8 mouse cellular contexts compared by ENCODE assay signal in the genomic region with DNA sequence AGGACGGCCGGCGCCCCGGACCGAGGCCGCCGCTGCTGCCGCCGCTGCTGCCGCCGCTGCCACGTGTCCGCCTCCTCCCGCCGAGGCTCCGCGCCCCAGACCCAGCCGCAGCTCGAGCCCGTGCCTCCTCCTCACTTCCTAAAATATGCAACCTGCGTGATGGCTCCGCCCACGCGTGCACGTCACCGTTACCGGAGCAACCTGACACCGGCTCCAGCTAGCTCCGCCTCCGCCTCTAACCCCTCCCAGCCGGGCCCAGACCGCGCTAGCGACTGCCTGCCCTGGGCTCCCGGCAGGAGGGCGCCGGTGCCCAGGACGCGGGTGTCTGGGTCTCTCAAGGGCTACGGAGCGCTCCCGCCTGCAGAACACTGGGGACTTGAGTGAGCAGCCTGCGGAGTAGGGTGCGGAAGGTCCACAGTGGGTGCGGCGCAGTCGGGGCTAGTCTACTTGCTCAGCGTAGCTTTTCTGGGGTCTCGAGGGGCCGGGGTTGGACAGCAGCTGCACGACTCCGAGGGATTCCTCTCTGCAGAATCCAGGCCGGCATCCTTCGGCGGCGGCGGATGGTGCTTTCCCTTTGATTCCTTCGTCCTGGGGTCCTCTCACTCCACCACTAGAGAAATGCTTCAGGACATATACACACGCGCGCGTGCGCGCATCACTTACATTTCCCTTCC. TPM values are rescaled to one million over a fixed set of nuclear protein-coding genes. Genes with fewer than 3 reads are reported as not detected.
A peak's percentile ranks its signal among the peaks of the same experiment; 100 is the strongest.
DNase-seq lines count a peak whose midpoint lies in the region; ATAC-seq and TF ChIP-seq lines count a peak whose summit lies in the region.

Gene Atp1a1 (minus strand): TSS at position 135 of the 674 bp plus-strand sequence.

- no peaks in the 10 kb centered on the region for H3K36me3 ChIP-seq in hindbrain, postnatal 0 days (ENCODE audit: insufficient read depth, low read length)

- H3K27me3 ChIP-seq in hindbrain, postnatal 0 days (ENCODE audit: insufficient read depth, low read length): no peaks in the 10 kb centered on the region

- H3K4me1 ChIP-seq in hindbrain, postnatal 0 days (ENCODE audit: insufficient read depth, low read length): peaks cover 26% of the 10 kb centered on the region

- H3K4me3 ChIP-seq in gastrocnemius, adult 2 months: peak within 1 kb of the TSS; percentile 100
- H3K4me3 ChIP-seq in hindbrain, postnatal 0 days (ENCODE audit: low read length): peak within 1 kb of the TSS; percentile 76
- peak within 1 kb of the TSS; percentile 83 for H3K4me3 ChIP-seq in left cerebral cortex, adult 2 months

- 1% methylated on average over 53 of the region's 64 CpGs for WGBS in hindbrain, postnatal 0 days

- H3K9ac ChIP-seq in hindbrain, postnatal 0 days (replicated peaks; ENCODE audit: low read length): peak within 1 kb of the TSS; percentile 84

- DNase-seq in ZHBTc4 (ENCODE audit: low read depth, low spot score): peak; percentile 99
- DNase-seq in gastrocnemius, adult 2 months: peak; percentile 98
- peak; percentile 98 for DNase-seq in hindbrain, postnatal 0 days (ENCODE audit: low spot score)
- peak; percentile 99 for DNase-seq in left cerebral cortex, adult 2 months (ENCODE audit: extremely low spot score in 1 of 2, low spot score in 2 of 2)
- peak; percentile 100 for DNase-seq in right cerebral cortex, adult 2 months (ENCODE audit: low spot score in 2 of 2)
- DNase-seq in urinary bladder, postnatal 14 days (ENCODE audit: low spot score): peak; percentile 99

- H3K27ac ChIP-seq in gastrocnemius, adult 2 months: peak within 1 kb of the TSS; percentile 100
- H3K27ac ChIP-seq in hindbrain, postnatal 0 days: peak within 1 kb of the TSS; percentile 94
- peak within 1 kb of the TSS; percentile 100 for H3K27ac ChIP-seq in left cerebral cortex, adult 2 months

- H3K4me2 ChIP-seq in hindbrain, postnatal 0 days (ENCODE audit: low read depth, low read length): peak within 1 kb of the TSS; percentile 68

- TF ChIP-seq CTCF in gastrocnemius, adult 2 months (IDR thresholded peaks at IDR 0.05): peak; percentile 22; the same call in 1 of the 2 replicates
- 0 out of 2 replicates have a peak, but pooled peaks have one; percentile 2 for TF ChIP-seq CTCF in hindbrain, postnatal 0 days (IDR thresholded peaks at IDR 0.05; ENCODE audit: low read depth)
- no peak; the same call in 1 of the 2 replicates for TF ChIP-seq CTCF in left cerebral cortex, adult 2 months (IDR thresholded peaks at IDR 0.05)

- no peaks in the 10 kb centered on the region for H3K9me3 ChIP-seq in hindbrain, postnatal 0 days (ENCODE audit: low read length)

- intact Hi-C loops in gastrocnemius, adult 2 months (cut with DNase I): loop anchor here (2.0 to 10.0 kb wide), 4 partner anchors 52 to 680 kb away; partner anchors contain the start of gene Trim45
- intact Hi-C loops in left cerebral cortex, adult 2 months (cut with DNase I): loop anchor here (2.0 to 5.0 kb wide), 3 partner anchors 97 to 202 kb away; no protein-coding TSS in a partner anchor

- ATAC-seq in common myeloid progenitor, adult 5-6 weeks (replicated peaks; ENCODE audit: low read depth, poor library complexity, severe bottlenecking): peak; percentile 87
- ATAC-seq in hindbrain, postnatal 0 days: peak; percentile 96
- peak; percentile 87 for ATAC-seq in megakaryocyte, adult 5-6 weeks (ENCODE audit: poor library complexity, severe bottlenecking)

RNA-seq across cellular contexts. Expression of gene Atp1a1, which starts in this region (rescaled TPM):
- total RNA-seq in common myeloid progenitor, adult 5-6 weeks (2017): 120 and 133 TPM in 2 replicates
- total RNA-seq in gastrocnemius, adult 2 months (2021): 10 to 100 TPM; 80.1 to 81.1 TPM
- total RNA-seq in hindbrain, postnatal 0 days (2014; rRNA removed): 244 and 264 TPM in 2 replicates
- 66.3 and 66.4 TPM in 2 replicates for polyA plus RNA-seq in hindbrain, postnatal 0 days (2015; fragmentation: Nextera tagmentation; extraction: Ambion mirVana)
- total RNA-seq in left cerebral cortex, adult 2 months (2021): 1,000 to 10,000 TPM; 1,018 to 1,116 TPM
- 67.9 and 69.6 TPM in 2 replicates for total RNA-seq in megakaryocyte, adult 5-6 weeks (2015)
- 120 and 132 TPM in 2 replicates for total RNA-seq in megakaryocyte, adult 5-6 weeks (2017)

Comparison
In these comparisons a context has a peak if more than half of its experiments do, and no peak if none do; other contexts are left out.
1. Peak in every context shown above with its lines: DNase-seq, ATAC-seq, H3K4me3 ChIP-seq and H3K27ac ChIP-seq.